Mouse (Mus musculus): ENCODE measurements around the gene Cdk14.

- TF ChIP-seq TCF12 (IDR thresholded peaks at IDR 0.05; ENCODE audit: insufficient read depth, poor library complexity, severe bottlenecking) (no peak), MYOG (IDR thresholded peaks at IDR 0.05; ENCODE audit: control insufficient read depth in 1 of 3, insufficient read depth in 1 of 3, insufficient read length in 2 of 3, low read depth in 2 of 3) (no peak), POLR2A (IDR thresholded peaks at IDR 0.05; ENCODE audit: insufficient read length, low read depth) (no peak), CEBPB (IDR thresholded peaks at IDR 0.05; ENCODE audit: insufficient read depth, poor library complexity, severe bottlenecking) (peak; percentile 38; the same call in 1 of the 2 replicates), E2F4 (IDR thresholded peaks at IDR 0.05; ENCODE audit: insufficient read depth) (no peak), MYOD1 (IDR thresholded peaks at IDR 0.05; ENCODE audit: control insufficient read depth in 1 of 3, insufficient read length in 2 of 3, low read depth in 2 of 3) (no peak), MAX (IDR thresholded peaks at IDR 0.05; ENCODE audit: low read depth) (no peak), SRF (IDR thresholded peaks at IDR 0.05; ENCODE audit: control insufficient read depth, insufficient read length, low read depth) (no peak), POLR2AphosphoS2 (IDR thresholded peaks at IDR 0.05; ENCODE audit: insufficient read length, low read depth) (no peak)
These were observed 365.8 kb downstream of the Cdk14 start for GRCm38 (mm10) chr5:5054270-5054669.
